Mouse (Mus musculus) erythroblast, embryonic 14.5 days (primary cell): ENCODE results near the gene Sox18.

Source experiments
- GATA1 ChIP-seq: IDR thresholded peaks from 2 replicates; pipeline ENCODE4 v1.6.1; 2012; ENCODE audit warnings: low read length, inconsistent platforms, mixed read lengths
- TAL1 ChIP-seq: IDR thresholded peaks from 3 replicates; pipeline ENCODE4 v1.6.1; 2012; ENCODE audit warnings: low read length, inconsistent platforms, mixed read lengths

DNA sequence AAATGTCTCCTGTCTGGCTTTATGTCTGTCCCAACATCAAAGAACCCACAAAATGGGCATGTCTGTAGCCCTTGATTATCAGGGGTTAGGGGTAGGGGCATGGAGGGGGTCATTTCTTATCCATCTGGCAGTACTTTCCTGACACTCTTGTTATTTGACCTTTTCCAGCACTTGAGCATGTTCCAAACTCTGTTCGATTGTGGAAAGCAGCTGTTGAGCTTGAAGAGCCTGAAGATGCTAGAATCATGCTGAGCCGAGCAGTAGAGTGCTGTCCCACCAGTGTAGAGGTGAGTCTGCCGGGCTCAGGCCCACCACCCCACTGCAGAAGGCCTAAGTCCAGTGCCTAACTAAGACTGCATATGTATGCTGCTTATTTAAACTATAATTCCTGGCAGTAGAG, 35.6 kb downstream of the Sox18 start:
- TF ChIP-seq GATA1 (no peak), TAL1 (no peak)
